Mouse (Mus musculus): ENCODE results near the gene Sart3. TPM values are rescaled to one million over a fixed set of nuclear protein-coding genes. Genes with fewer than 3 reads are reported as not detected.
A peak's percentile ranks its signal among the peaks of the same experiment; 100 is the strongest.
"Not testable (repeated sequence)": the region's sequence is repeated elsewhere in the genome, so short reads cannot be mapped to it uniquely, and the experiment has no call there.

Gene Sart3
- polyA plus RNA-seq, 1 experiment from 2014 or later, result 44.4 TPM

DNA sequence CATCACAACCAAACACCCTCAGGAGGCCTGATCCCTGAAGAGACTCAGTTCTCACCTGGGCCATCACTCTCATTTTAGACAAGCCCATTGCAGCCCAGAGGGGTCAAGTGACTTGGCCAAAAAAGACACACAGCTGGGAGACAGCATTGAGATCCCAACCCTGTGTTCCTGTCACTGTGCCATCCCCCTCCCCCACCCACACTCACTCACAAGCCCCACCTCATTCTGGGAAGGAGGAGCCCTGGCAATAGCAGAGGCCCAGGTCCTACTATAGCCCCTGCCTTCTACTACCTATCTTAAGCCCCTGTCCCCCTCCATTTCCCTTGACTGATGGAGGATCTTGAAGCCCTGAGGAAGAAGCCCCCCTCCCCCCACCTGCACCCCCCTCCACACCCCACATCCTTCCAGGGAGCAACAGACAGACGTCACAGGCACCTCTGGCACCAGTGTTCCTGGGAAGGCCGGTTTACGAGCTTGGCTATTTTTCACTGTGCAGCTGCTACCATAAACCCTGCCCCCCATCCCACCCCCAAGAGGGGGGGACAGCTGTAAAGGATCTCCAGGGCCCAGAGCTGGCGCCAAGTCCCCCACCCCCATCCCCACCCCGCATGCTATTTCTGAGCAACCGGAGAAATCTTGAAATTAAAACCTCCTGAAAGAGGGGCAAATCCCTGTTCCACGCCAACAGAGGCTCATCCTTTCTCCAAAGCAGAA lies 16.9 kb upstream of the Sart3 start:
- Histone ChIP-seq H3K4me2 (no peak overlapping the region), H3K27me3 (replicated peaks) (0 out of 2 replicates have a peak, but pooled peaks cover under 1% of the 10 kb centered on the region), H3K4me1 (replicated peaks) (peaks cover 23% of the 10 kb centered on the region), H3K9ac (no peak overlapping the region), H3K27ac (ENCODE audit: poor library complexity, severe bottlenecking) (no peak overlapping the region), H3K36me3 (no peaks in the 10 kb centered on the region), H3K9me3 (replicated peaks) (no peaks in the 10 kb centered on the region), H3K4me3 (no peak overlapping the region)
- 35% methylated on average over 7 of the region's 7 CpGs for WGBS
- ATAC-seq (ENCODE audit: insufficient number of reproducible peaks, low FRiP score), result no peak; the same call in 1 of the 2 replicates

DNA sequence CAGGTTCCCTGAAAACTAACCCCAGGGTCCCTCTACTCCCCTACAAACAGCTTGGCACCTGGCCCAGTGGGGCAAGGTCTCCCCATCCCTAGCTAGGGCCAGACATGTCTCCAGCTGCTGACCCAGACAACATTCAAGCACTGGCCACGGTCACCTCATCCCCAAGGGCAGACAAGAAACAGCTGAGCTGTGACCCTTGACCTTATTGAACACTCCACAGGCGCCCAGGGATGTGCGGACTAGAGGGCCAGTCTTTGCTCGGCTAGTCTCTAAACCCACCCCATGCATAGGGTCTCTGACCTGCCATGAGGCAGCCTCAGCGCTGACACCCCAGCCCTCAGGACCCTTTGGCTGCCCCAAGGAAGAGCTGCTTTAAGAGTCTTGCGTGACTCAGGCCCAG lies 16.3 kb upstream of the Sart3 start:
- Histone ChIP-seq H3K4me1 (replicated peaks) (peaks cover 28% of the 10 kb centered on the region), H3K27me3 (replicated peaks) (no peaks in the 10 kb centered on the region), H3K27ac (ENCODE audit: poor library complexity, severe bottlenecking) (no peak overlapping the region), H3K4me3 (no peak overlapping the region), H3K36me3 (no peaks in the 10 kb centered on the region), H3K4me2 (no peak overlapping the region), H3K9me3 (replicated peaks) (no peaks in the 10 kb centered on the region), H3K9ac (no peak overlapping the region)
- no peak for ATAC-seq (ENCODE audit: insufficient number of reproducible peaks, low FRiP score)
- WGBS, result 43% methylated on average over 6 of the region's 6 CpGs

DNA sequence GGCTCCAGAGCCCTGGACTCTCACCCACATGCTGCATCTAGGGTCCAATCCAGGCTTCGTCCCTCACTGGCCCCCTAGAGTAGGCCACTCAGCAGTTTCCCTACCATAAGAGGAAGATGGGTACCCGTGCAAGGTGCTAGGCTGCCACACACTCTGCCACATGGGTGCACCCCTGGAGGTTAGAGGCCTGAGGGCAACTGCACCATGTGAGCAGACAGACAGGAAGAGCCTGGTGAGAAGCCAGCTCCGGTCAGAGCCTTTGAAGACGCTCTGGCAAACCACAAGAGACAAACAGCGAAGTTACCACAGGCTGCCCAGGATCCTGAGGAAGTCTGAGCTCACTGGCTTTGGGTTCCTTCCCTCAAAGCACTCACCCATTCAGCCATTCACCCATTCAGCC lies 14.7 kb upstream of the Sart3 start:
- WGBS, result 77% methylated on average over 5 of the region's 5 CpGs
- 0 out of 2 replicates have a peak, but pooled peaks cover 3% of the 10 kb centered on the region for H3K27me3 ChIP-seq (replicated peaks)
- no peak for ATAC-seq (ENCODE audit: insufficient number of reproducible peaks, low FRiP score)
- no peak overlapping the region for H3K9ac ChIP-seq
- peaks cover 41% of the 10 kb centered on the region for H3K4me1 ChIP-seq (replicated peaks)
- H3K4me2 ChIP-seq, result no peak overlapping the region
- no peaks in the 10 kb centered on the region for H3K9me3 ChIP-seq (replicated peaks)
- no peak overlapping the region for H3K4me3 ChIP-seq
- no peaks in the 10 kb centered on the region for H3K36me3 ChIP-seq
- H3K27ac ChIP-seq (ENCODE audit: poor library complexity, severe bottlenecking), result no peak overlapping the region

DNA sequence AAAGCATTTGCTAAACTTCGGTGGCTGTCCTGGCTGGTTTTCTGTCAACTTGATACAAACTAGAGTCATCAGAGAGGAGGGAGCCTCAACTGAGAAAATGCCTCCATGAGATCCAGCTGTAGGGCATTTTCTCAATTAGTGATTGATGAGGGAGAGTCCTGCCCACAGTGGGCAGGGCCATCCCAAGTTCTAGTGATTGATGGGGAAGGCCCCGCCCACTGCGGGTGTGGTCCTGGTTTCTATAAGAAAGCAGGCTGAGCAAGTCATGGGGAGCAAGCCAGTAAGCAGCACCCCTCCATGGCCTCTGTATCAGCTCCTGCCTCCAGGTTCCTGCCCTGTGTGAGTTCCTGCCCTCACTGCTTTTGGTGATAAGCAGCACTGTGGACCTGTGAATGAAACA lies 11.8 kb upstream of the Sart3 start:
- H3K27me3 ChIP-seq (replicated peaks); H3K9me3 ChIP-seq (replicated peaks); ATAC-seq (ENCODE audit: insufficient number of reproducible peaks, low FRiP score); H3K36me3 ChIP-seq; H3K4me3 ChIP-seq; H3K9ac ChIP-seq: not testable (repeated sequence)
- H3K27ac ChIP-seq (ENCODE audit: poor library complexity, severe bottlenecking), result peak overlapping the region; percentile 44
- H3K4me1 ChIP-seq (replicated peaks), result peaks cover 25% of the 10 kb centered on the region
- WGBS, result 27% methylated on average over 3 of the region's 3 CpGs
- peak overlapping the region; percentile 51 for H3K4me2 ChIP-seq

DNA sequence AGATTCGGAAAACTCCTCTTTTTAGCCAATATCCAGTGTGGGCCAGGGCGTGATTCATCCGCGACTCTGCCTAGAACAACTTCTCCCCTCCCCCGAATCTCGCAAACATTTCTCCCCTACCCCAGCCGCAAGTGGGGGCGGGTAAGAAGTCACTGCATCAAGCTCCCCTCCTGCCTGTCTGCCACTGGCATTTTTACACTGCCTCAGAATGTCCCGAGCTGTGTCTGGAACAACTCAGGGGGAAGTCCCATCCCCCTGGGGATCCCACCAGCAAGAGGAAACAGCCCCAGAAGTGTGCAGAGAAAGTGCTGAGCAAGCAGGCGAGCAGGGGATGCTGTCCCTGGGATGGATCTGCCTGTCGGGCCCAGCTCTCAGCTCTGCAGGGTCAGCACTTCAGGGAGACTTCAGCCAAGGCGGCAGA lies 11.3 kb upstream of the Sart3 start:
- peak overlapping the region; percentile 53; the same call in 1 of the 2 replicates for H3K9ac ChIP-seq
- H3K4me1 ChIP-seq (replicated peaks), result peaks cover 20% of the 10 kb centered on the region
- H3K36me3 ChIP-seq, result peaks cover 4% of the 10 kb centered on the region
- 0 out of 2 replicates have a peak overlapping the region, but pooled peaks have one; percentile 2 for H3K4me3 ChIP-seq
- peak overlapping the region; percentile 44 for H3K27ac ChIP-seq (ENCODE audit: poor library complexity, severe bottlenecking)
- whole genome bisulfite sequencing, result 6% methylated on average over 12 of the region's 12 CpGs
- 0 out of 2 replicates have a peak, but pooled peaks cover 3% of the 10 kb centered on the region for H3K27me3 ChIP-seq (replicated peaks)
- ATAC-seq (ENCODE audit: insufficient number of reproducible peaks, low FRiP score), result peak; percentile 34; the same call in 1 of the 2 replicates
- H3K9me3 ChIP-seq (replicated peaks), result no peaks in the 10 kb centered on the region
- peak overlapping the region; percentile 51 for H3K4me2 ChIP-seq

DNA sequence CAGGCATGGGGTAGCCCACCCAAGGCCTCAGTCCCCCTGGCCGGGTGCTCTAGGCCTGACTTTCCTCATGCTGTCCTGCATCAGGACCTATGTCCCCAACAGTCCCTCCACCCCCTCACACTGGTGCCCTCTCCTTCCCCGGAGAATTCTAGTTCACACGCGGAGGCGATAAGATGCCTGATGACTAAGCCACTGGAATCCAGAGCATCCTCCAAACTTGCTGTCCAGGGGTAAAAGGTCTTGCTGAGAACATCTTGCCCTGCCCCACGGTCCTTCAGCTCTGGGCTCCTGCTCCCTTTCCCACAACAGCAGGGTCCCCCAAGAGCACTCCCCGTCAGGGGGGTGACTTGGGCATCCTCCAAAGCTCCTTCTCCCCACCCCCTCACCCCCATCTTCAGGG lies 10.3 kb upstream of the Sart3 start:
- Histone ChIP-seq H3K9me3 (replicated peaks) (no peaks in the 10 kb centered on the region), H3K4me1 (replicated peaks) (peaks cover 18% of the 10 kb centered on the region), H3K9ac (no peak overlapping the region), H3K4me3 (no peak overlapping the region), H3K27me3 (replicated peaks) (0 out of 2 replicates have a peak, but pooled peaks cover 3% of the 10 kb centered on the region), H3K36me3 (peaks cover 11% of the 10 kb centered on the region), H3K27ac (ENCODE audit: poor library complexity, severe bottlenecking) (no peak overlapping the region), H3K4me2 (no peak overlapping the region)
- no peak for ATAC-seq (ENCODE audit: insufficient number of reproducible peaks, low FRiP score)
- WGBS, result 58% methylated on average over 7 of the region's 7 CpGs

DNA sequence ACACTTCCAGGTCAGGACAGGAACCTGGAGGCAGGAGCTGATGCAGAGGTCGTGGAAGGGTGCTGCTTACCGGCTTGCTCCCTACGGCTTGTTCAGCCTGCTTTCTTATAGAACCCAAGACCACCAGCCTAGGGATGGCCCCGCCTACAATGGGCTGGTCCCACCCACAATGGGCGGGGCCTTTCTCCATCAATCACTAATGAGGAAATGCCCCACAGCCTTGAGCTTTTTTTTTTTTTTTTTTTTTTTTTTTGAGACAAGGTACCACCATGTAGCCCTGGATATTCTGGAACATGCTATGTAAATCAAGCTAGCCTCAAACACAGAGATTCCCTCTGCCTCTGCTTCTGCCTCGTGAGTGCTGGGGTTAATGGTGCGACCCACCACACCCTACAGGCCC lies 9.6 kb upstream of the Sart3 start:
- ATAC-seq (ENCODE audit: insufficient number of reproducible peaks, low FRiP score), result no peak
- WGBS, result 74% methylated on average over 7 of the region's 7 CpGs
- no peak overlapping the region for H3K4me3 ChIP-seq
- H3K36me3 ChIP-seq, result peaks cover 18% of the 10 kb centered on the region
- no peak overlapping the region for H3K27ac ChIP-seq (ENCODE audit: poor library complexity, severe bottlenecking)
- no peak overlapping the region for H3K9ac ChIP-seq
- no peak overlapping the region for H3K4me2 ChIP-seq
- H3K27me3 ChIP-seq (replicated peaks), result 0 out of 2 replicates have a peak, but pooled peaks cover 3% of the 10 kb centered on the region
- peaks cover 18% of the 10 kb centered on the region for H3K4me1 ChIP-seq (replicated peaks)
- H3K9me3 ChIP-seq (replicated peaks), result no peaks in the 10 kb centered on the region

DNA sequence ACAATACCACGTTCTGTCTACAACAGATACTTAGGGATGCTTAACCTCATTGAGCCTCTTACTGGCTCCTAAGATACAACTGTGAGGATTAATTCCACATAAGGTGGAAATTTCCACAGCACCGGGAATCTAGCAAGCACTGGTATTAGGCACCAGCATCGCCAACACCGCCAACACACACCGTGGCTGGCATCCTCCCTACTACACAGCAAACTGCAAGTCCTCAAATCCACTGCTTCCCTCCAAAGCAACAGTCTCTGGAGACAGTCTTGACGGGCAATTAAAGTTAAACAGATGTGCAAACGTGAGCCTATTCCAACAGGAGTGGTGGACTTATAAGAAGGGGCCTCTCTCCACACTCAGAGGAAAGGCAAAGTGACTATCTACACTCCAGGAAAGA lies 8.9 kb upstream of the Sart3 start:
- H3K27ac ChIP-seq (ENCODE audit: poor library complexity, severe bottlenecking), result no peak overlapping the region
- H3K36me3 ChIP-seq, result peaks cover 24% of the 10 kb centered on the region
- 69% methylated on average over 7 of the region's 7 CpGs for WGBS
- 0 out of 2 replicates have a peak, but pooled peaks cover 3% of the 10 kb centered on the region for H3K27me3 ChIP-seq (replicated peaks)
- H3K4me3 ChIP-seq, result no peak overlapping the region
- ATAC-seq (ENCODE audit: insufficient number of reproducible peaks, low FRiP score), result no peak
- no peaks in the 10 kb centered on the region for H3K9me3 ChIP-seq (replicated peaks)
- no peak overlapping the region for H3K4me2 ChIP-seq
- peaks cover 18% of the 10 kb centered on the region for H3K4me1 ChIP-seq (replicated peaks)
- no peak overlapping the region for H3K9ac ChIP-seq

DNA sequence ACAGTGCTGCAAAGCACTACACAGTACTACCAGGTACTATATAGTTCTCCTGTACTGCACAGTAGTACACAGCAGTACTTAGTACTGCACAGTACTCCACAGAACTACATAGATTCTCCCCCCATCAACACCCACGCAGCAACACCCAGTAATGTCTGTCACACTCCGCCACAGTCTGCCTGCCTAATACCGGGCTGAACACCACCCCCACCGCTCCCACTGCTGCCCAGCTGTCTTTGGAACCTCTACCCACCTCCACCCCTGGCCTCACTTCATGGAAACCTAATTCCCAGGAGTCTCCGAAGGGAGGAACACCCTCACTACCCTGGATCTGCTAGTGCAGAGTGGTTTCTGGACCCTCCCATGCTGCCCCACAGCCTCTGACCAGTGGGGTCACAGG lies 8.5 kb upstream of the Sart3 start:
- Histone ChIP-seq H3K27me3 (replicated peaks) (0 out of 2 replicates have a peak, but pooled peaks cover 3% of the 10 kb centered on the region), H3K4me3 (no peak overlapping the region), H3K4me2 (no peak overlapping the region), H3K9me3 (replicated peaks) (no peaks in the 10 kb centered on the region), H3K9ac (no peak overlapping the region), H3K4me1 (replicated peaks) (peaks cover 18% of the 10 kb centered on the region), H3K36me3 (peaks cover 29% of the 10 kb centered on the region), H3K27ac (ENCODE audit: poor library complexity, severe bottlenecking) (no peak overlapping the region)
- 83% methylated on average over 5 of the region's 5 CpGs for WGBS
- no peak for ATAC-seq (ENCODE audit: insufficient number of reproducible peaks, low FRiP score)

DNA sequence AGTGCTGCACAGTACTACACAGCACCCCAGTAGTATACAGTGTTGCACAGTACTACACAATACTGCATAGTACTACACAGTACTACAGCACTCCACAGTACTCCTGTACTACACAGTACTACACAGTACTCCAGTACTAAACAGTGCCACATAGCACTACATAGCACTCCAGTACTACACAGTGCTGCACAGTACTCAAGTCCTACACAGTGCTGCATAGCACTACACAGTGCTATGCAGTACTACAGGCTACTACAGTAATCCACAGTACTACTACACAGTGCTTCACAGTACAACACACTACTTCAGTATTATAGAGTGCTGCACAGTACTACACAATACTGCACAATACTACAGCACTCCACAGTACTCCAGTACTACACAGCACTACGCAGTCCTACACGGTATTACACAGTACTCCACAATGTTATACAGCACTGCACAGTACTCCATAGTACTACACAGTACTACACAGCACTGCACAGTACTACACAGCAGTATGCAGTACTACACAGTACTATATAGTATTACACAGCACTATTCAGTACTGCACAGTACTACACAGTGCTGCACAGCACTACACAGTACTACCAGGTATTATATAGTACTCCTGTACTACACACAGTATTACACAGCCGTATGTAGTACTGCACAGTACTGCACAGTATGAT lies 7.9 kb upstream of the Sart3 start:
- Histone ChIP-seq H3K4me1 (replicated peaks) (peaks cover 18% of the 10 kb centered on the region), H3K36me3 (peaks cover 35% of the 10 kb centered on the region), H3K4me3 (no peak overlapping the region), H3K27me3 (replicated peaks) (0 out of 2 replicates have a peak, but pooled peaks cover 3% of the 10 kb centered on the region), H3K27ac (ENCODE audit: poor library complexity, severe bottlenecking) (no peak overlapping the region), H3K9ac (no peak overlapping the region), H3K4me2 (no peak overlapping the region), H3K9me3 (replicated peaks) (no peaks in the 10 kb centered on the region)
- no peak for ATAC-seq (ENCODE audit: insufficient number of reproducible peaks, low FRiP score)
- WGBS, result 91% methylated on average over 3 of the region's 3 CpGs

DNA sequence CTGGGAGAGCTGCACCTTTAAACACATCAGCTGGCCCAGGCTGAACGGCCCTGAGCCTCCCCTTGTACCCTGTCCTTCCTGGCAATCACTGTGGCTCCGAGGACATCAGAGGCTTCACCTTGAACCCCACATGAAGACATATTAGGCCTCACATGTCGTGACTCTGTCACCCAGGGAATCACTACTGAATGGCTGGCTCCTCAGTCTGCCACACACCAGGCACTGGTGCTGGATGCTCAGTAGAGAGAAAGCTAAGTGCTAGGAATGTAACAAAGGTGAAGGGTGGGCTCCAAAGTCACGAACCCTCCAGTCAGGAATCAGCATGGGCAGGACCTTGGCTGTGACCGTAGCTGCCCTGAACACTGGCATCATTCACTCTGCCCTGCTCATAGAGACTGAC lies 7.3 kb upstream of the Sart3 start:
- Histone ChIP-seq H3K27me3 (replicated peaks) (0 out of 2 replicates have a peak, but pooled peaks cover 3% of the 10 kb centered on the region), H3K9ac (no peak overlapping the region), H3K4me1 (replicated peaks) (peaks cover 18% of the 10 kb centered on the region), H3K4me3 (no peak overlapping the region), H3K4me2 (no peak overlapping the region), H3K36me3 (peaks cover 41% of the 10 kb centered on the region), H3K9me3 (replicated peaks) (no peaks in the 10 kb centered on the region), H3K27ac (ENCODE audit: poor library complexity, severe bottlenecking) (no peak overlapping the region)
- 71% methylated on average over 5 of the region's 5 CpGs for WGBS
- no peak for ATAC-seq (ENCODE audit: insufficient number of reproducible peaks, low FRiP score)

Data from heart, embryonic 12.5 days (tissue).